Mouse (Mus musculus) fat pad, adult 2 months (tissue): ENCODE measurements around the gene Zkscan7.
"Not testable (repeated sequence)": the region's sequence is repeated elsewhere in the genome, so short reads cannot be mapped to it uniquely, and the experiment has no call there.

Experiments used
- DNase-seq: peaks from one replicate; pipeline ENCODE4 v3.0.0-alpha.2; 2011; ENCODE audit warnings: low read depth, low spot score; ENCODE audit errors: extremely low read depth

The Zkscan7 gene

DNA sequence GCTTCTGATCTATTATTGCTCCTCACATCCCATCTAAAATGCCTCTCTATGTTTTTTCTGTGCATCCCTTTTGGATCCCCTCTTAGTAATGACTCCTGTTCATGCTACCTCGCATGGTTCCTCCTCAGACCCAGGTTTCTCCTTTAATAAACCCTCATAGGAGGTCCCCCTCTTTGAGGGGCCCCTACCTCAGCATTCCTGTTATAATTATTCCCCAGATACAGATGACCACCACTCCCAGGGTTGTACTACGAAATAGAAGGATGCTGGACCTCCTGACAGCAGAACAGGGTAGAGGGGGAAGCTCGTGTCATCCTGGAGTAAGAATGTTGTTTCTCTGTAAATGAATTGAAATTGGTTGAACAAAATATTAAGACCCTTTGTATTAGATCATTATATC, at the start of gene Zkscan7:
TSS of gene Zkscan7 (plus strand) at position 301 of the 400 bp plus-strand sequence.
- DNase-seq: no peak

- no peak for DNase-seq
Observed at GRCm38 (mm10) chr9:122836126-122836525, 49.4 kb upstream of the Zkscan7 start.

GRCm38 (mm10) chr9:122836790-122837189, 48.7 kb upstream of the Zkscan7 start:
- DNase-seq: no peak

DNA sequence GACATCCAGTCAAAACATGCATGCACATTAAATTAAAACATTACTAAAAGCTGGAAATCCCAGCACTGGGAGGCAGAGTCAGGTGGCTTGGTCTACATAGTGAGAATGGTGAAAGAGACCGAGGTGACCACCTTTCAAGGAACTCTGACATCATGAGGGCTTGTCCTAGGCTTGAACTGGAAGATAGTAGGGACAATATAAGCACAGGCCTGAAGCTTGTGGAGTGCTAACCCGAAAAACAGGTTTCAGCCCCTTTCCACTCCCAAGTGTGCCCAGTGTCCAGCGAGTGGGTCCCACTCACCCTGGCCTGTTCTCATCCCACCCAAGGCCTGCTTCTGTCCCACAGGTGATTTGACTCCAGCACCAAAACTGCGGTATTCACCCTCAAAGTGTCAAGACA, 48.3 kb upstream of the Zkscan7 start:
- no peak for DNase-seq

DNA sequence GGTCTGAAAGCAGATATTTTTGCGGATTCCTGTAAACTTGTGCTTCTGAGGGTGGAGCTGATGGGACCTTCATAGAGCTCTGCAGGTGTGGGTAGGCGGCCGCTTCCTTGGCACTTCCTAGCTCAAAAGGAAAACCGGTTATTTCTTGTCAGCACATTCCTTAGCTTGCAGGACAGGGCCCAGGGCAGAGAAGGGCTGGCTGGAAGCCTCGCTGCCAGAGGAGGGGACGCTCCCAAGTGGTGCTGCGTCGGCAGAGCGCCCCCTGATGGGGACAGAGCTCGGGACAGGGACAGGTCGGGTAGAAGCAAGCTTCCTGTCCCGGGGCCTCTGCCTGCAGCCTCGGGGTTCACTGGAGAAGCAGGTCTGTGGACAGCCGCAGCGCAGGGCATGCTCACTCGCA, 47.8 kb upstream of the Zkscan7 start:
- DNase-seq: no peak

DNA sequence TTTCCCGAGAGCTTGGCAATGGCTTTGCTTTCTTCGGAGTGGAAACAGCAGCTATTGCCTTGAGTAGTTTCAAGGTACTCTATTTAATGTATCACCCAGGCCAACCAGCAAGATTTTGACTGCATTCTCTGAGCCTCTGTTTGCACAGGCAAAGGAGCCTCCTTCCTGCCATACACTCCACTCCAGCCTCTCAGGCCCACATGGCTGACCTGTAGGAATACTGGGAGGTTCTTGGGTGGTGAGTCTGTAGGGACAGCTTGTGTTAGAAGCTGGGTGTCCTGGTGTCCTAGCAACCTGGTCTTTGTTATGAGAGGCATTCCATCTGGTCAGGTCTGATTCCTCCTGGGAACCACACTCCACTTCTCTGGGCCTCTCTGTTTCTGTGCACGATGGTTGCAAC, 41.7 kb upstream of the Zkscan7 start, which contains the start of gene Gm35549:
TSS of gene Gm35549 (minus strand) at position 276 of the 400 bp plus-strand sequence.
- DNase-seq: no peak

- DNase-seq: no peak
Observed at GRCm38 (mm10) chr9:122845621-122846020, 39.9 kb upstream of the Zkscan7 start.

- DNase-seq: no peak
Observed at GRCm38 (mm10) chr9:122846156-122846555, 39.3 kb upstream of the Zkscan7 start.

DNA sequence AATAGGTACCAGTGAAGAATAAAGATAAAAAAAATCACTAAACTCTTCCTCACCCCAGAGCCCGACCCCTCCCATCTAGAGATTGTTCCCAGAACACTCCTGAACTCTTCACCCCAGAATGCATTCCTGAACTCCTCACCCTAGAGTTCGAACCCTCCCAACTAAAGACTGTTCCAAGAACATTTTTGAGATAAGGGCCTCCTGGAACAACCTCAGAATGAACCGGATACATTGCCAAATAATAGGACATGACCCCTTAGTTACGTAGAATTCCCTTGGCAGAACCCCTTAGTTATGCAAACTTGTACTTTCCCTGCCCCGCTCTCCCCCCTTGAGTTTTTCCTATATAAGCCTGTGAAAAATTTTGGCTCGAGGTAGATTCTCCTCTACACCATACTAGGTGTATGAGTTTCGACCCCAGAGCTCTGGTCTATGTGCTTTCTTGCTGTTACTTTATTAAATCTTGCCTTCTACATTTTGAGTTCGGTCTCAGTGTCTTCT, 37.6 kb upstream of the Zkscan7 start:
- not testable (repeated sequence) for DNase-seq

- DNase-seq: no peak
Observed at GRCm38 (mm10) chr9:122854526-122854925, 31.0 kb upstream of the Zkscan7 start.

DNA sequence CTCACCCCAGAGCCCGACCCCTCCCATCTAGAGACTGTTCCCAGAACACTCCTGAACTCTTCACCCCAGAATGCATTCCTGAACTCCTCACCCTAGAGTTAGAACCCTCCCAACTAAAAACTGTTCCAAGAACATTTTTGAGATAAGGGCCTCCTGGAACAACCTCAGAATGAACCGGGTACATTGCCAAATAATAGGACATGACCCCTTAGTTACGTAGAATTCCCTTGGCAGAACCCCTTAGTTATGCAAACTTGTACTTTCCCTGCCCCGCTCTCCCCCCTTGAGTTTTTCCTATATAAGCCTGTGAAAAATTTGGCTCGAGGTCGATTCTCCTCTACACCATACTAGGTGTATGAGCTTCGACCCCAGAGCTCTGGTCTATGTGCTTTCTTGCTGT, 30.3 kb upstream of the Zkscan7 start:
- DNase-seq: not testable (repeated sequence)

DNA sequence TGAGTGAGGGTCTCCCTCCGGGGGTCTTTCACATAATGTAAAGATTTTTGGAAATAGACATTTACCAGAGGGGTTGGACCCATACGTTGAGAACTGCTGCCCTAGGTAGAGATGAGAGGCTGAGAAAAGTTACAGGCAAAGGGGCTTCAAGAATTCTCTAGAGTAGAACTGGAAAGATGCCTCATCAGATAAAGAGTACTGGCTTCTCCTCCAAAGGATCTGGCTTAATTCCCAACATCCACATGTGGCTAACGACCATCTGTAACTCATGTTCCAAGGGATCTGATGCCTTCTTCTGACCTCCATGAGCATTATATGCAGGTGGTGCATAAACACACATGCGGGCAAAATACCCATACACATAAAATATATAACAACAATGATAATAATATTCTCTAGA, 29.9 kb upstream of the Zkscan7 start:
- DNase-seq: no peak

- DNase-seq: no peak
Observed at GRCm38 (mm10) chr9:122856716-122857115, 28.8 kb upstream of the Zkscan7 start.

DNA sequence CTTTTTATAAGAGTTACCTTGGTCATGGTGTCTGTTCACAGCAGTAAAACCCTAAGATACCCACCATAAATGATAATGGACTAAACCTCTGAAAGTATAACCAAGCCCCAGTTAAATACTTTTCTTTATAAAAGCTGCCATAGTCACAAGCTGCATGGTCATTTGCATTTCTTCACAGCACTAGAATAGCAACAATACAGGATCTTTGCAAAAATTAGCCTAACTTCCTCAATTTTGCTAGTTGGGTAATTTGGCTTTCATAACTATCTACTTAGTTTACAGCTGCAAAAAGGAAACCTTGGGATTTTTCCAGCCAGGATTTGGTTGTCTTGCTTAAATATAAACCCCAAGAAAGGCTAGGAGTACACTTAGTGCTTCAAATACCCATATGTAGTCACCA, 24.7 kb upstream of the Zkscan7 start:
- no peak for DNase-seq

DNA sequence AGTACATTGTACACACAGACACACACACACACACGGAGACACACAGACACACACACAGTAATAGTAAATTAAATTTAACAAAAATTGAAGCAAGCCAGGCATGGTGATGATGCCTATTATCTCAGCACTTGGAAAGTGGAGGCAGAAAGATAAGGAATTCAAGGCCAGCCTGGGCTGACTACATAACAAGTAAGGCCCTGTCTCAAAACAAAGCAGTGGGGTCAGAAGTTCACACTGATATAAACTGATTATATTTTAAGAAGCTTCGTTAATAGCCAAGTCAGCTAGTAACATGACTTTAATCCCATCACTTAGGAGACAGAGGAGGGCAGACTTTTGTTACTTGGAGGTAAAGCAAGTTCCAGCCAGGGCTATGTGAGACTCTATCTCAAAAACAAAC, 21.8 kb upstream of the Zkscan7 start:
- no peak for DNase-seq

DNA sequence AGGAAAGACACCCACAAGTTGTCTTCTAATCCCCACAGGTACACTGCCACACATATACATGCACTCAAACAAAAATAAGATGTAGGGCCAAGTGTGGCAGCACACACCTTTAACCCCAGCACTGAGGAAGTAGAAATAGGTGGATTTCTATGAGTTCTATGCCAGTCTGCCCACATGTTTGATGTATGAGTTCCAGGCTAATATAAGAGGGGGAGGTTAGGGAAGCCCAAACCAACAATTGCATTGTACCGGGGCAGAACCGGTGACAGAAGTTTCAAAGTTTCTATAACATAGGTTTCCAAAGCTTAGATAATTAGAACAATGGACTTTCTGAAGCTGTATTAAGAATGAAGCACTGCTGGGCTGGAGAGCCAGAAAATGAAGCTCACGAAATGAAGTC, 20.6 kb upstream of the Zkscan7 start:
- DNase-seq: no peak

- DNase-seq: peak; percentile 26
Observed at GRCm38 (mm10) chr9:122865697-122866166, 19.8 kb upstream of the Zkscan7 start, which contains the start of gene Zfp445. TSS of gene Zfp445 (minus strand) at chr9:122866006.

DNA sequence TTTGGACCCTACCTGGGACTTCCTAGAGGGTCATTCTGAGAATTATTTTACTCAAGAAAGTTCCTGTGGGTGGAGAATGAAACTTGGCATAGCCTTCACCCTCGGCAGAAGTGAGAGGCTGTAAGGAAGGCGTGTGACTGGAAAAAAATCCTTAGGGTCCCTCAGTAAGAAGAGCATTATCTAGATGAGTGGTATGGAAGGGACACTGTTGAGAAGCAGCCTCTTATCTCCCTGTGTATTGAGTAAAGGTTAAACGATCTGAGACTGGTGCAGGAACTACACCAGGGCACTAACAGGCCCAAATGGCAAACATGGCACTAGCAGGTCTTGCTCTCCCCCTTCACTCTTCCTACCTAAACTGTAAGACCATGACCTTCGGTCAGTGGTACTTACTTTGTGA, 19.3 kb upstream of the Zkscan7 start:
- DNase-seq: no peak

- no peak for DNase-seq
Observed at GRCm38 (mm10) chr9:122872595-122872994, 12.9 kb upstream of the Zkscan7 start.

GRCm38 (mm10) chr9:122874653-122875052, 10.8 kb upstream of the Zkscan7 start:
- no peak for DNase-seq

DNA sequence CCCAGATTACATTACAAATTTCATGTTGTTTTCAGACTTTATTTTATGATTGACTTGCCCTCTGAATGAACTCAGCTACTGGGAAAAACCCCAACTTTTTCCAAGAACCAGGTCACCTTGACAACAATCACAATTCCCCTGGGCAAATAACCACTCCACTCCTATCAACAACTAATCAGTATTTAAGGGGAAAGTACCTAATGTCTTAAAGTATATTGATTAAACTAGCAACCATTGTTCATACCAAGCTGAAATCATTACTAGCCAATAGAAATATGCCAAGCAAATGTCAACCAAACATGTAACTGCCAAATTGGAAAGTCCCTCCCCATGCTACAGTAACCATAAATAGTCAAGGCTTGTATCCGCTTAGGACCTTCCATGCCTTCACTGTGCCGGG, 10.3 kb upstream of the Zkscan7 start:
- no peak for DNase-seq

GRCm38 (mm10) chr9:122886372-122887179, 1.1 kb downstream of the Zkscan7 start:
- DNase-seq: no peak
